Mouse (Mus musculus): ENCODE measurements around the gene Foxo1. TPM values are rescaled to one million over a fixed set of nuclear protein-coding genes. Genes with fewer than 3 reads are reported as not detected.

Gene Foxo1
- polyA plus RNA-seq, 1 experiment: 13.3 TPM

- no peak overlapping the region for H3K4me3 ChIP-seq (ENCODE audit: low read depth, low read length)
- no peak overlapping the region for H3K27ac ChIP-seq (ENCODE audit: insufficient read depth, low read depth, low read length)
- H3K27me3 ChIP-seq (ENCODE audit: control insufficient read depth, insufficient read depth, low read length): no peaks in the 10 kb centered on the region
- 83% methylated on average over 9 of the region's 9 CpGs for WGBS
- H3K4me1 ChIP-seq (ENCODE audit: control insufficient read depth, insufficient read depth, insufficient read length, low read length): peaks cover 6% of the 10 kb centered on the region; the same call in 1 of the 2 replicates
- no peaks in the 10 kb centered on the region for H3K36me3 ChIP-seq (ENCODE audit: control insufficient read depth, insufficient read depth, low read length)
- TF ChIP-seq POLR2A (IDR thresholded peaks at IDR 0.05; ENCODE audit: low read depth, low read length) (no peak), CTCF (IDR thresholded peaks at IDR 0.05; ENCODE audit: extremely low read depth, insufficient read length, insufficient replicate concordance, low read depth, low read length) (no peak)
Observed at GRCm38 (mm10) chr3:52275037-52275555, 7.0 kb downstream of the Foxo1 start.

GRCm38 (mm10) chr3:52280681-52281080 is 12.5 kb downstream of the Foxo1 start:
- Histone ChIP-seq H3K4me1 (ENCODE audit: control insufficient read depth, insufficient read depth, insufficient read length, low read length) (peaks cover 16% of the 10 kb centered on the region; the same call in 1 of the 2 replicates), H3K36me3 (ENCODE audit: control insufficient read depth, insufficient read depth, low read length) (peaks cover 1% of the 10 kb centered on the region; the same call in 1 of the 2 replicates), H3K27ac (ENCODE audit: insufficient read depth, low read depth, low read length) (no peak overlapping the region), H3K4me3 (ENCODE audit: low read depth, low read length) (no peak overlapping the region), H3K27me3 (ENCODE audit: control insufficient read depth, insufficient read depth, low read length) (no peaks in the 10 kb centered on the region)
- WGBS: 80% methylated on average over 1 of the region's 1 CpGs
- TF ChIP-seq CTCF (IDR thresholded peaks at IDR 0.05; ENCODE audit: extremely low read depth, insufficient read length, insufficient replicate concordance, low read depth, low read length) (no peak), POLR2A (IDR thresholded peaks at IDR 0.05; ENCODE audit: low read depth, low read length) (no peak)

GRCm38 (mm10) chr3:52281882-52282281 is 13.7 kb downstream of the Foxo1 start:
- Histone ChIP-seq H3K4me1 (ENCODE audit: control insufficient read depth, insufficient read depth, insufficient read length, low read length) (peaks cover 16% of the 10 kb centered on the region; the same call in 1 of the 2 replicates), H3K36me3 (ENCODE audit: control insufficient read depth, insufficient read depth, low read length) (peaks cover 1% of the 10 kb centered on the region; the same call in 1 of the 2 replicates), H3K27me3 (ENCODE audit: control insufficient read depth, insufficient read depth, low read length) (no peaks in the 10 kb centered on the region), H3K27ac (ENCODE audit: insufficient read depth, low read depth, low read length) (peak overlapping the region; percentile 42; the same call in 1 of the 2 replicates), H3K4me3 (ENCODE audit: low read depth, low read length) (no peak overlapping the region)
- WGBS: 31% methylated on average over 3 of the region's 3 CpGs
- TF ChIP-seq POLR2A (IDR thresholded peaks at IDR 0.05; ENCODE audit: low read depth, low read length) (no peak), CTCF (IDR thresholded peaks at IDR 0.05; ENCODE audit: extremely low read depth, insufficient read length, insufficient replicate concordance, low read depth, low read length) (no peak)

- Histone ChIP-seq H3K27ac (ENCODE audit: insufficient read depth, low read depth, low read length) (peak overlapping the region; percentile 42; the same call in 1 of the 2 replicates), H3K4me1 (ENCODE audit: control insufficient read depth, insufficient read depth, insufficient read length, low read length) (peaks cover 16% of the 10 kb centered on the region; the same call in 1 of the 2 replicates), H3K36me3 (ENCODE audit: control insufficient read depth, insufficient read depth, low read length) (peaks cover 1% of the 10 kb centered on the region; the same call in 1 of the 2 replicates), H3K4me3 (ENCODE audit: low read depth, low read length) (no peak overlapping the region), H3K27me3 (ENCODE audit: control insufficient read depth, insufficient read depth, low read length) (no peaks in the 10 kb centered on the region)
- WGBS: 18% methylated on average over 2 of the region's 2 CpGs
- TF ChIP-seq CTCF (IDR thresholded peaks at IDR 0.05; ENCODE audit: extremely low read depth, insufficient read length, insufficient replicate concordance, low read depth, low read length): no peak
Observed at GRCm38 (mm10) chr3:52282369-52282768, 14.2 kb downstream of the Foxo1 start.

GRCm38 (mm10) chr3:52283521-52283920 is 15.4 kb downstream of the Foxo1 start:
- Histone ChIP-seq H3K4me1 (ENCODE audit: control insufficient read depth, insufficient read depth, insufficient read length, low read length) (peaks cover 16% of the 10 kb centered on the region; the same call in 1 of the 2 replicates), H3K27me3 (ENCODE audit: control insufficient read depth, insufficient read depth, low read length) (no peaks in the 10 kb centered on the region), H3K4me3 (ENCODE audit: low read depth, low read length) (no peak overlapping the region), H3K36me3 (ENCODE audit: control insufficient read depth, insufficient read depth, low read length) (peaks cover 1% of the 10 kb centered on the region; the same call in 1 of the 2 replicates), H3K27ac (ENCODE audit: insufficient read depth, low read depth, low read length) (no peak overlapping the region)
- no peak for TF ChIP-seq CTCF (IDR thresholded peaks at IDR 0.05; ENCODE audit: extremely low read depth, insufficient read length, insufficient replicate concordance, low read depth, low read length)
- TF ChIP-seq POLR2A (IDR thresholded peaks at IDR 0.05; ENCODE audit: low read depth, low read length): no peak
- WGBS: 74% methylated on average over 6 of the region's 6 CpGs

- Histone ChIP-seq H3K27ac (ENCODE audit: insufficient read depth, low read depth, low read length) (no peak overlapping the region; the same call in 1 of the 2 replicates), H3K4me3 (ENCODE audit: low read depth, low read length) (no peak overlapping the region), H3K27me3 (ENCODE audit: control insufficient read depth, insufficient read depth, low read length) (no peaks in the 10 kb centered on the region), H3K36me3 (ENCODE audit: control insufficient read depth, insufficient read depth, low read length) (no peaks in the 10 kb centered on the region), H3K4me1 (ENCODE audit: control insufficient read depth, insufficient read depth, insufficient read length, low read length) (peaks cover 18% of the 10 kb centered on the region)
- TF ChIP-seq CTCF (IDR thresholded peaks at IDR 0.05; ENCODE audit: extremely low read depth, insufficient read length, insufficient replicate concordance, low read depth, low read length) (no peak), POLR2A (IDR thresholded peaks at IDR 0.05; ENCODE audit: low read depth, low read length) (no peak)
- WGBS: 72% methylated on average over 2 of the region's 2 CpGs
Observed at GRCm38 (mm10) chr3:52290811-52291210, 22.7 kb downstream of the Foxo1 start.

- Histone ChIP-seq H3K27ac (ENCODE audit: insufficient read depth, low read depth, low read length) (no peak overlapping the region), H3K4me1 (ENCODE audit: control insufficient read depth, insufficient read depth, insufficient read length, low read length) (peaks cover 23% of the 10 kb centered on the region), H3K36me3 (ENCODE audit: control insufficient read depth, insufficient read depth, low read length) (no peaks in the 10 kb centered on the region), H3K27me3 (ENCODE audit: control insufficient read depth, insufficient read depth, low read length) (no peaks in the 10 kb centered on the region), H3K4me3 (ENCODE audit: low read depth, low read length) (no peak overlapping the region)
- WGBS: 43% methylated on average over 7 of the region's 7 CpGs
- TF ChIP-seq CTCF (IDR thresholded peaks at IDR 0.05; ENCODE audit: extremely low read depth, insufficient read length, insufficient replicate concordance, low read depth, low read length) (no peak), POLR2A (IDR thresholded peaks at IDR 0.05; ENCODE audit: low read depth, low read length) (no peak)
Observed at GRCm38 (mm10) chr3:52292498-52292897, 24.4 kb downstream of the Foxo1 start.

All from small intestine, adult 2 months (tissue).